Mouse (Mus musculus): ENCODE measurements around the gene Fosl2. TPM values are rescaled to one million over a fixed set of nuclear protein-coding genes. Genes with fewer than 3 reads are reported as not detected.
A peak's percentile ranks its signal among the peaks of the same experiment; 100 is the strongest.

Gene Fosl2
- total RNA-seq, 2 experiments from 2014 or later, result 49.1 to 96.8 TPM

DNA sequence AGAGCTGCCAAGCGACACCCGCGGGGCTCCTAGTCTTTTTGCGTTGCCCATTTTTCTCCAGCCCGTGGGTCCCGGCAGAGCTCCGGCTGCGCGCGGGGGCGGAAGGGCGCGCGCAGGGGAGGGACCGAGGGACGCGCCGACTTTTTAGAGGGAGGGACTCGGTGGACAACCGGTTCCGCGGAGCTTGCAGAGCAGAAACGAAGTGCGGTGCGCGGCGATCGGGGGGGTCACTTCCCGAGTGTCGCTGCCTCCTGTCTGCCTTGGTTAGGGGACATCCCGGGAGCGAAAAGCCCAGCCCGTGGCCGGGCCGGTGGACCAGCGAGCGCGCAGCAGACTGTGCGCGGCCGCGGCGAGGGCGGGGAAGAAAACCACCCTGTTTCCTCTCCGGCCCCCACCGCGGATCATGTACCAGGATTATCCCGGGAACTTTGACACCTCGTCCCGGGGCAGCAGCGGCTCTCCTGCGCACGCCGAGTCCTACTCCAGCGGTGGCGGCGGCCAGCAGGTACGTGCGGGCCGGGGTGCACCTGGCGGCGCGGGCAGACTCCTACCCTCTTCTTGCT is 781 bp downstream of the Fosl2 start:
- intact Hi-C loops (cut with DNase I), result loop anchor here (5.0 kb wide), 2 partner anchors 154 to 209 kb away; no protein-coding TSS in a partner anchor
- TF ChIP-seq CTCF (IDR thresholded peaks at IDR 0.05), result no peak
- peak; percentile 57 to 67 for DNase-seq (ENCODE audit: extremely low spot score in 1 of 2, low spot score in 2 of 2)
- H3K27ac ChIP-seq, result peak overlapping the region; percentile 99
- peak overlapping the region; percentile 90 for H3K4me3 ChIP-seq

DNA sequence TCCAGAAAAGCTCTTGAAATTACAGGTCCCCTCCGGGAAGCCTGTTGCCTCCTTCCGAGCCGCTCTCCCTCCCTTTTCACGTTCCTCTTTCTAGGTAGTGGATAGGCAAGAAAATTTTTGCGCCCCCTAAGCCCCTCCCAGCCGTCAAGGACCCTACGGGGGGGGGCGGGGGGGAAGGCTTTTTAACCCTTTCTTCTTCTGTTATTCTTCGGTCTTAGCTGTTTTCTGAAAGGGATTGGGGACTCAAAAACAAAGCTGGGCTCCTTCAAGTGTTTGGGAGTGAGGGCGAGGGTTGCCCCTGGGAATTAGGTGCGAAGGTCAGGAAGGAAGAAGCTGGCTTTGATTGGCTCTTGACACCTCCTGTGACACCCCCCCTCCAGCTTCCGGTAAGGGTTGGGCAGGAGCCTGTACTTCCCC is 1.5 kb downstream of the Fosl2 start:
- no peak for TF ChIP-seq CTCF (IDR thresholded peaks at IDR 0.05)
- peak overlapping the region; percentile 53; the same call in 1 of the 2 replicates for H3K27ac ChIP-seq
- no peak for DNase-seq (ENCODE audit: extremely low spot score in 1 of 2, low spot score in 2 of 2)
- peak overlapping the region; percentile 90 for H3K4me3 ChIP-seq
- intact Hi-C loops (cut with DNase I), result loop anchor here (5.0 kb wide), 2 partner anchors 155 to 210 kb away; no protein-coding TSS in a partner anchor

DNA sequence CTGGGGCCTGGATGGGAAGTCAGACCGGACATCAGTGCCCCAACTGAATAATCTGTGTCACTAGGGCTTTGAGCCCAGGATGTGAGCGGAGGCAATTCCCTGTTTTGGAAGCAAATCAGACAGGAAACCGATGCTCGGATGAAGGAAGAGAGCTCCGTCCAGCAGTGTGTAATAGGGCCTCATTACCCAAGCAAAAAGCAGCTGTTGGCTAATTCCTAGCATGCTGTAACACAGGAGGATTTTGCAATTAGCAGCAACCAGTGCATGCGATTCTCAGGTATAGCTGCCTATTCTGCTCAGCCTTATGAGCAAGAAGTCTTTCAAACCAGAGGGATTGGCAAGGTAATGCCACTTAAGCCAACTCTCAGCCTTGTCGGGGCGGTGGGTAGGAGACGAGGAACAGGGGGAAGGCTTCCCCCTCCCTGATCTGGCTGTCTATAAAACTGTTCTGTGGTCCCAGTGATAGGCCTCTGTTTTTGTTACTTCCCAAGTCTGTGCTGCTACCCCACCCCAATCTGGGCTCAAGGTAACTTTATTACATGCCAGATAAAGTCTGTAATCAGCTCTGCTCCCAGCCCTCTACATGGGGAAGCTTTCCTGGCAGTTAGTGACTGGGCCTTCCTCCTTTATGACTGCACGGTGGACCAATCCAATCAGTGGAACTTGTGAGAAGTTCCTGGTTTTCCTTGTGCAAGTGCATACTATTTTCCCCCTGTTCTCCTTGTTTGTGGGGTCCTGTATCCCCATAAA is 3.0 kb downstream of the Fosl2 start:
- peak overlapping the region; percentile 53 for H3K27ac ChIP-seq
- intact Hi-C loops (cut with DNase I), result loop anchor here (1.0 to 5.0 kb wide), 3 partner anchors 156 to 575 kb away; no protein-coding TSS in a partner anchor
- DNase-seq (ENCODE audit: extremely low spot score in 1 of 2, low spot score in 2 of 2), result no peak

DNA sequence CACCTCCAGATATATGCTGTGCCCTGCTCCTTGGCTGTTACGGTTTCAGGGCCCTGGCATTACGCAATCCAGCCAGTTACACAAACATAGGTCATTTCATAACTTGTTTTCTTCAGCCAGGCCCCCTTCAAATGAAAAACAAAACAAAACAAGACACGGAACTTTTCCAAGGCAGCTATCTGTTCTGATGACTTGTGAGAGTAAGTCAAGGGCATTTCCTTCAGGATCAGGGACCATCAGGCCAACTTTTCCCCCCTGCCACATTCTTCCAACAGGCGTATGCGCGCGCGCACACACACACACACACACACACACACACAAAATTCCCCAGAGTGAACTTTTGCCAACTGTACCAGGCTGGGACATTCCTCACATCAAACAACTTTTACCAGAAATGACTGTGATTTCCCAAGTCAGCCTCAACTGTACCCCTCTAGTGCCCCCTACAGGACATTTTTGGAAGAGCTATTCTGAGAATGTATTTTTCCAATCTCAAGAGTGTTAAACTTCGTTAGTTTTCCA is 4.0 kb downstream of the Fosl2 start:
- no peak overlapping the region for H3K27ac ChIP-seq
- peak in 1 of 2 experiments; percentile 37 for DNase-seq (ENCODE audit: extremely low spot score in 1 of 2, low spot score in 2 of 2)
- TF ChIP-seq CTCF (IDR thresholded peaks at IDR 0.05), result peak; percentile 85

More for the DNA sequence above, 3.0 kb downstream of the Fosl2 start:
- no peak for TF ChIP-seq CTCF (IDR thresholded peaks at IDR 0.05)
- H3K4me3 ChIP-seq, result peak overlapping the region; percentile 90

DNA sequence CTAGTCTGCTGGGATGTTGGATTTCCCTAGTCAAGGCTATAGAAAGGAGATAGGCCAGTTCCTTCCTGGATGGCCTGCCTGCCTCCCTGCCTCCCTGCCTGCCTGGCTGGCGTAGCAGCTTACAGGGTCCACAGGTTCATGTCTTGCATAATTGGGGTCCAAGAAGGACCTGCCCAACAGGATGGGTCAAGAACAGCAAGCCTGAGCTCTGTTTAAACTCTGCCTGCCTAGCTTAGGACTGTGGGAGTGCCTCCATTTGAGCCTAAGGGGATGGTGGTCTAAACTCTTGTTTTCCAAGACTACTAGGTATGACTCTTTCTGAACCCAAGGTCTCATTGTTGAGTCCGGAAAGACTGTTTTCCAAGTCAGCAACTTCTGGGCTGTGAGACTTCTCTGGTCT is 6.3 kb downstream of the Fosl2 start:
- TF ChIP-seq CTCF (IDR thresholded peaks at IDR 0.05), result no peak
- H3K4me3 ChIP-seq, result no peak overlapping the region
- DNase-seq (ENCODE audit: extremely low spot score in 1 of 2, low spot score in 2 of 2), result no peak
- H3K27ac ChIP-seq, result no peak overlapping the region
- intact Hi-C loops (cut with DNase I), result loop anchor here (5.0 kb wide), 1 partner anchor 55 kb away; no protein-coding TSS in a partner anchor

More for the DNA sequence above, 4.0 kb downstream of the Fosl2 start:
- intact Hi-C loops (cut with DNase I), result loop anchor here (1.0 to 5.0 kb wide), 4 partner anchors 58 to 576 kb away; no protein-coding TSS in a partner anchor
- H3K4me3 ChIP-seq, result no peak overlapping the region

DNA sequence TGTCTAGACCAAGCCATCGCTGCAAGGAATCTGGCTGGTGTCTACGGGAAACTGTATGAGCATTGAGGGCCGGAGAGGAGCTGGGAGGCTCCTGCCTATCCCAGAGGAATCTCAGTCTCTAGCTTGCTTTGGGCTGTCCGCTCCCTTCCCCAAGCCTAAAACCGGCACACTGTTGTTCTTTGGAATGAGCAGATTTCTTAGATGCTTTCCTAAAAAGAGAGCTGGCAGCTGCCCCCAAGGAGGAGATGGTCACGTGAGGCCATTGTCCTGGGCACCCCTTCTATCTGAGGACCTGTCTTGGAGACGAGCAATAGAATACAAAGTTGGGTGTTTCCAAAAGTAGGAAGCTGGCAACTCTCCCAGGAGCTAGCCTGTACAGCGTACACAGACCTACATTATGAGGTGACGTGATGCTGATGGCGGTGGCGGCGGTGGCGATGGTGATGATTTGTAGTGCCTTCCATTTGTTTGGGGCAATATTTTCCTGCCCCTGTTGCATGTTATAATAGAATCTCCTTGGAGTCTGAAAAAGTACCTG is 7.9 kb downstream of the Fosl2 start:
- intact Hi-C loops (cut with DNase I), result loop anchor here (5.0 kb wide), 1 partner anchor 54 kb away; no protein-coding TSS in a partner anchor
- no peak overlapping the region for H3K4me3 ChIP-seq
- TF ChIP-seq CTCF (IDR thresholded peaks at IDR 0.05), result no peak
- no peak for DNase-seq (ENCODE audit: extremely low spot score in 1 of 2, low spot score in 2 of 2)
- no peak overlapping the region for H3K27ac ChIP-seq

DNA sequence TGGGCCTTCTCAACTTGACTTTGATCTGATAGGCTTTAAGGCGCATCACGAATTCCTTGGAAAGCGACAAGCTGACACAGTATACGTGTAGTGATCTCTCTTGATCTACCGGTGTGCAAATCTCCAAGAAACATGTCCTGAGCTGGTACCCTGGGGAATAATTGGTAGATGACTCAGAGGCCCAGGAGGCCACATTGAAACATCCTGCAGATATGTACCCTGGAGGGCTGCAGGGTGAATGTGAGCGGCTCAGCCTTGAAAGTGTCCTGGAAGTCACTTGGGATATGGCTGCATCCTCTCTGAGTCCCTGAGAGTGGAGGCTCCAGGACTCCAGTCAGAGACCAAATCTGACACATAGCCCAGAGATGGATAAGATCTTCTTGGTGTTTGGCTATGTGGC is 10.7 kb downstream of the Fosl2 start:
- Histone ChIP-seq H3K27ac (no peak overlapping the region), H3K4me3 (no peak overlapping the region)
- no peak for TF ChIP-seq CTCF (IDR thresholded peaks at IDR 0.05)
- intact Hi-C loops (cut with DNase I), result no loop called here
- no peak for DNase-seq (ENCODE audit: extremely low spot score in 1 of 2, low spot score in 2 of 2)

DNA sequence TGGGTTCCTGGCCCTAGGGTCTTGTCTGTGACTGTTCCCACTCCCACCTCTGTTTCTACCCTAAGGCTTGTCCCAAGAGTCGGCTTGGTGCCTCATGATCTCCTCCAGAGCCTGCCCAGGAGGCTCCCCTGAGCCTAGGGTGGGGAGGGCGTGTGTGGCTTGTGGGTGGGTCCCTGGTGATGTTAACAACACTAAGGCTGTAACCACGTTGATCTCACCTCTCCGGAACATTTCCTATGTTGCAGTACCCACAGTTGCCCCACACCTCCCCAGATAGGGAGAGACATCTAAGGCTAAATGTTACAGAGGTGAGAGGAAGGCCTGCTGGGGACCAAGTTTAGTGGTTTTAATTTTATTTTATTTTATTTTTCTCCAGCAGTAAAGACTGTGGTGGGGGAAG is 13.0 kb downstream of the Fosl2 start:
- intact Hi-C loops (cut with DNase I), result no loop called here

DNA sequence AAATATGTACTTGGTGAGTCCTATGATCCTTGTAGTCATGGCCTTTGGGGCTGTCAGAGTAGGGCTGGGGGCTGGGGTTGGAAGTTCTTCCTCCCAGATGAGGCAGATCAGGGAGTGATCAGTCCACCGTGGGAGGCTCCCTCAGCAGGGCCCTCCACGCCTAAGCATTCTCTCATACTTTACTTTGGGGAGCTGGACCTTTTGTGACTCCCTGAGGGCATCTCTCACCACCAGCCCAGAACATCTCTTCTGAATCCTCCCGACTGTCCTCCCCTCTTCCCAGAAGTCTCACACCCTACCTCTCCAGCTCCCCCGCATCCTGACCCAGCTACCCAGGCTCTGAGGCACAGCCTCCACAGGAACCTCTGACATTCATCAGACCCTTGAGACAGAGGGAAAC is 15.6 kb downstream of the Fosl2 start:
- H3K4me3 ChIP-seq, result no peak overlapping the region
- no peak overlapping the region for H3K27ac ChIP-seq
- intact Hi-C loops (cut with DNase I), result no loop called here
- TF ChIP-seq CTCF (IDR thresholded peaks at IDR 0.05), result no peak
- no peak for DNase-seq (ENCODE audit: extremely low spot score in 1 of 2, low spot score in 2 of 2)

More for the DNA sequence above, 13.0 kb downstream of the Fosl2 start:
- no peak overlapping the region for H3K27ac ChIP-seq
- no peak for TF ChIP-seq CTCF (IDR thresholded peaks at IDR 0.05)
- no peak for DNase-seq (ENCODE audit: extremely low spot score in 1 of 2, low spot score in 2 of 2)
- H3K4me3 ChIP-seq, result no peak overlapping the region

DNA sequence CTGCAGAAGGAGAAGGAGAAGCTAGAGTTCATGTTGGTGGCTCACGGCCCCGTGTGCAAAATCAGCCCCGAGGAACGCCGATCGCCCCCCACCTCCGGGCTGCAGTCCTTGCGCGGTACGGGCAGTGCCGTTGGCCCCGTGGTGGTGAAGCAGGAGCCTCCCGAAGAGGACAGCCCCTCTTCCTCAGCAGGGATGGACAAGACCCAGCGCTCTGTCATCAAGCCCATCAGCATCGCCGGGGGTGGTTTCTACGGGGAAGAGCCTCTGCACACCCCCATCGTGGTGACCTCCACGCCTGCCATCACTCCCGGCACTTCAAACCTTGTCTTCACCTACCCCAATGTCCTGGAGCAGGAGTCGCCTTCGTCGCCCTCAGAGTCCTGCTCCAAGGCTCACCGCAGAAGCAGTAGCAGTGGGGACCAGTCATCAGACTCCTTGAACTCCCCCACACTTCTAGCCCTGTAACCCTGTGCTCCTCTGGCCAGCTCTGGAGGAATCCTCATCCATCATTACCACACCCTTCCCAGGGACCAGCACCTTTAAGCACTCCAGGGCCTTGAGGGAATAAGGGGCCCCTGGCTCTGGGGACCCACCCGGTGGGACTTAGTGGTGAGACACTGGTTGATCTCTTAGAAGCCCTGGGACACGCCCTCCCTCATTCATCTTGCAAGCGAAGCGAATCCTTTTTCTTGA is 17.3 kb downstream of the Fosl2 start:
- no peak for DNase-seq (ENCODE audit: extremely low spot score in 1 of 2, low spot score in 2 of 2)
- intact Hi-C loops (cut with DNase I), result no loop called here
- no peak overlapping the region for H3K27ac ChIP-seq
- TF ChIP-seq CTCF (IDR thresholded peaks at IDR 0.05), result no peak
- no peak overlapping the region for H3K4me3 ChIP-seq

DNA sequence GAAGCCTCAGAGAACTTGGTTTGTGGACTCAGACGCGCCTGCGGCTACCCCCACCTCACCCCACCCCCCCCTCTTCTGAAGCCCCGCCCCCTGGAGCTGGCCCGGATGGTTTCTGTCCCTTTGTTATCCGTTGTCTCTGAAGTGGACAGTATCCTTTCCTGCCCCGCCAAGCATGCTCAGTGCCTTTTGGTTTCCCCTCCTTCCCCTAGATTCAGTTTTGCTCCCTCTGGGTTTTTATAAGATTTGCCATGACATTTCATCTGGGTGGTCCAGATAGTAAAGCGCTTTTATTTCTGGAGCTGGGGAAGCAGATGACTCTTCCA is 17.8 kb downstream of the Fosl2 start:
- no peak for TF ChIP-seq CTCF (IDR thresholded peaks at IDR 0.05)
- no peak for DNase-seq (ENCODE audit: extremely low spot score in 1 of 2, low spot score in 2 of 2)
- H3K27ac ChIP-seq, result no peak overlapping the region
- H3K4me3 ChIP-seq, result no peak overlapping the region
- intact Hi-C loops (cut with DNase I), result no loop called here

Measured in left cerebral cortex, adult 2 months (tissue).